In genomic region chr2:166657451-166658011, GRCm38 (mm10) we compare ENCODE assay signal across 8 mouse cellular contexts. TPM values are rescaled to one million over a fixed set of nuclear protein-coding genes. Genes with fewer than 3 reads are reported as not detected.
A peak's percentile ranks its signal among the peaks of the same experiment; 100 is the strongest.
DNase-seq lines count a peak whose midpoint lies in the region; ATAC-seq and TF ChIP-seq lines count a peak whose summit lies in the region.

No protein-coding gene starts in this region.

- H3K4me2 ChIP-seq in hindbrain, embryonic 15.5 days: no peak overlapping the region
- no peak overlapping the region for H3K4me2 ChIP-seq in liver, embryonic 12.5 days
- H3K4me2 ChIP-seq in neural tube, embryonic 15.5 days: no peak overlapping the region

- TF ChIP-seq CTCF in lung, adult 2 months (IDR thresholded peaks at IDR 0.05; ENCODE audit: insufficient read depth, low read length): no peak

- peaks cover 9% of the 10 kb centered on the region for H3K4me1 ChIP-seq in lung, adult 2 months (ENCODE audit: control insufficient read depth, insufficient read depth, low read length)
- H3K4me1 ChIP-seq in hindbrain, embryonic 15.5 days (replicated peaks): peaks cover 55% of the 10 kb centered on the region
- H3K4me1 ChIP-seq in liver, embryonic 12.5 days: peaks cover 57% of the 10 kb centered on the region
- peaks cover 61% of the 10 kb centered on the region for H3K4me1 ChIP-seq in neural tube, embryonic 15.5 days

- H3K27ac ChIP-seq in hindbrain, embryonic 15.5 days (replicated peaks): peak overlapping the region; percentile 54
- no peak overlapping the region for H3K27ac ChIP-seq in liver, embryonic 12.5 days
- H3K27ac ChIP-seq in neural tube, embryonic 15.5 days (replicated peaks): peak overlapping the region; percentile 65

- no peak overlapping the region for H3K4me3 ChIP-seq in lung, adult 2 months (replicated peaks; ENCODE audit: extremely low read depth, low read depth, low read length)
- H3K4me3 ChIP-seq in hindbrain, embryonic 15.5 days: no peak overlapping the region
- no peak overlapping the region for H3K4me3 ChIP-seq in liver, embryonic 12.5 days
- no peak overlapping the region for H3K4me3 ChIP-seq in neural tube, embryonic 15.5 days (replicated peaks)

- no peak for TF ChIP-seq POLR2A in lung, adult 2 months (IDR thresholded peaks at IDR 0.05; ENCODE audit: borderline replicate concordance, extremely low read depth, low read depth, low read length)

- peak; percentile 38 to 58 for DNase-seq in lung, adult 18-20 months
- DNase-seq in lung, adult 2 months: no peak
- no peak for DNase-seq in layer of hippocampus, adult 8-10 months (ENCODE audit: low spot score in 2 of 2)
- no peak for DNase-seq in spleen, adult 12 weeks (ENCODE audit: low spot score)

- H3K9ac ChIP-seq in hindbrain, embryonic 15.5 days: no peak overlapping the region
- H3K9ac ChIP-seq in liver, embryonic 12.5 days: no peak overlapping the region
- H3K9ac ChIP-seq in neural tube, embryonic 15.5 days (replicated peaks): no peak overlapping the region

- ATAC-seq in hindbrain, embryonic 15.5 days (ENCODE audit: low FRiP score, low read depth): no peak
- ATAC-seq in liver, embryonic 12.5 days: peak; percentile 43; the same call in 1 of the 2 replicates
- no peak for ATAC-seq in neural tube, embryonic 15.5 days (ENCODE audit: low FRiP score)
- no peak for ATAC-seq in inflammation-experienced regulatory T-cells, adult 6 months

- no peaks in the 10 kb centered on the region for H3K27me3 ChIP-seq in hindbrain, embryonic 15.5 days
- H3K27me3 ChIP-seq in liver, embryonic 12.5 days (replicated peaks): no peaks in the 10 kb centered on the region
- H3K27me3 ChIP-seq in neural tube, embryonic 15.5 days (replicated peaks): no peaks in the 10 kb centered on the region

- no peaks in the 10 kb centered on the region for H3K36me3 ChIP-seq in hindbrain, embryonic 15.5 days
- H3K36me3 ChIP-seq in liver, embryonic 12.5 days: no peaks in the 10 kb centered on the region
- H3K36me3 ChIP-seq in neural tube, embryonic 15.5 days: no peaks in the 10 kb centered on the region

- WGBS in lung, adult 2 months: 47% methylated on average over 10 of the region's 10 CpGs
- 29% methylated on average over 10 of the region's 10 CpGs for WGBS in hindbrain, embryonic 15.5 days
- 56% methylated on average over 10 of the region's 10 CpGs for WGBS in liver, embryonic 12.5 days (ENCODE audit: insufficient replicate concordance)
- WGBS in neural tube, embryonic 15.5 days: 13% methylated on average over 10 of the region's 10 CpGs

- no peaks in the 10 kb centered on the region for H3K9me3 ChIP-seq in hindbrain, embryonic 15.5 days
- no peaks in the 10 kb centered on the region for H3K9me3 ChIP-seq in liver, embryonic 12.5 days (replicated peaks)
- H3K9me3 ChIP-seq in neural tube, embryonic 15.5 days (replicated peaks): no peaks in the 10 kb centered on the region

RNA-seq across cellular contexts. Expression of gene Prex1, which starts 56.1 kb away (rescaled TPM):
- polyA plus RNA-seq in lung, adult 2 months (2012; rRNA removed): 61.1 and 64.0 TPM in 2 replicates
- 27.0 and 27.4 TPM in 2 replicates for polyA plus RNA-seq in hindbrain, embryonic 15.5 days (2015; fragmentation: Nextera tagmentation; extraction: Ambion mirVana)
- polyA plus RNA-seq in liver, embryonic 12.5 days (2016; fragmentation: Nextera tagmentation; extraction: Ambion mirVana): 16.4 and 17.5 TPM in 2 replicates
- polyA plus RNA-seq in neural tube, embryonic 15.5 days (2015; fragmentation: Nextera tagmentation; extraction: Ambion mirVana): 22.0 and 24.9 TPM in 2 replicates
- polyA plus RNA-seq in inflammation-experienced regulatory T-cells, adult 6 months (2017; shearing (Covaris generic)): 10 to 100 TPM; 31.3 to 54.8 (median 31.8) TPM
- total RNA-seq in layer of hippocampus, adult 8-10 months (2022): 10 to 100 TPM; 67.2 to 81.3 (median 74.2) TPM

Comparison
In these comparisons a context has a peak if more than half of its experiments do, and no peak if none do; other contexts are left out.
1. DNase-seq: peak in lung, adult 18-20 months (2 of 2); none in lung, adult 2 months (single experiment), layer of hippocampus, adult 8-10 months (0 of 2) and spleen, adult 12 weeks (single experiment).